Mouse (Mus musculus) spleen, postnatal 36 days (tissue): ENCODE results near the gene B830017H08Rik.

ENCODE experiments used
- DNase-seq, 2 experiments: peaks; one replicate each; pipeline ENCODE4 v3.0.0; 2022; ENCODE audit warnings: low spot score in 2 of 2, mixed read lengths in 1 of 2

The B830017H08Rik gene

DNA sequence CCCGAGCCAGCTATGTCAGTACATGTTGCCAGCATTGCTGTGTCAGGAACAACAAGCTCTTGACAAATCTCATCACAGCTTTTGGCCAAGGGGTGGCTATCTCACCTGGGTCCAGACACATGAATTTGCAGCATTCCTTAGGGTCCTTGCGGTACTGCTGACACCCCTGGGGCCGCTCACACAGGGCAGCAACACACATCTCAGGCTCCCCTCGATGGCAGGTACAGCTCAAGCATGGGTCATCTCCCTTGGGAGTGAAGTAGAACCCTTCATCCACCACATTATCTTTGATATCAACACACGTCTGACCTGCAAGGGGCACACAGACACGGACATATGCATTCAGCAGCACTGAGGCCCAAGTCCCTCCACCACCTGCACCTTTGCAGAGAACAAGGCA, 16.6 kb downstream of the B830017H08Rik start:
- DNase-seq, result no peak

GRCm38 (mm10) chr16:17851331-17851730, 18.4 kb downstream of the B830017H08Rik start:
- no peak for DNase-seq

- no peak for DNase-seq
These were observed 18.9 kb downstream of the B830017H08Rik start for GRCm38 (mm10) chr16:17851860-17852259.

DNA sequence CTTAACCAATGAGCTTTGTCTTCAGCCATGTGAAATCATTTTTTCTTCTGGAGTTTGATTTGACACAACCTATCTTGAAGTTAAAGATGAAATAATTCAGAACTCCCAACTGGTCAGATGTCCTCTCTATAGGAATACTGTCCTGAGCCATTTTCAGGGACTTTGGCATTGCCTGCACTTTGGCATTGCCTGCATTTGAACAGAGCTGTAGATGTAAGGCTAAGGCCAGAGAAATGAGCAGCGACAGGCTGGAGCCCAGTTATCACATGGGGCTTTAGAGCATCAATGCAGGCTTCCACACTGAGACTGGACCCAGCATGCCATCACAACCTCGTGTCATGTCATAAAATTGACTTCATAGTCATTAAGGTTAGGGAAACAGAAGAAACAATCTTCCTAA, 20.3 kb downstream of the B830017H08Rik start:
- DNase-seq, result no peak

DNA sequence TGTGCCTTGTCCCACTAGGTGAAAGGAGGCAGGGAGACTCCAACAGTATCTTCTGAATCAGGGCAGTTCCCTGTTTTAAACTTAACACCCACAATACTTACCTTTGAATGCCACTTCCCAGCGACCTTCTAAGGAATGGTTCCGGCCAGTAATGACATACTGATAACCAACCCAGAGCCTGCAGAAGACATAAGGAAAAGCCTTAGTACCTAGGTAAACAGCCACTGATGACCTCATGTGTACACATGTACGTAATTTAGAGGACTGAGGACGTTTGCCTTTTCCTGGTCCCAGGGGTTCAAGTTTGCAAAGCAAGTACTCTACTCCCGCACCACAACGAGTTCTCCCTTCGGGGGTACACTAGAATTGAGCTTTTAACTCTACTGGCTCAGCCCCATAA, 24.2 kb downstream of the B830017H08Rik start:
- no peak for DNase-seq

DNA sequence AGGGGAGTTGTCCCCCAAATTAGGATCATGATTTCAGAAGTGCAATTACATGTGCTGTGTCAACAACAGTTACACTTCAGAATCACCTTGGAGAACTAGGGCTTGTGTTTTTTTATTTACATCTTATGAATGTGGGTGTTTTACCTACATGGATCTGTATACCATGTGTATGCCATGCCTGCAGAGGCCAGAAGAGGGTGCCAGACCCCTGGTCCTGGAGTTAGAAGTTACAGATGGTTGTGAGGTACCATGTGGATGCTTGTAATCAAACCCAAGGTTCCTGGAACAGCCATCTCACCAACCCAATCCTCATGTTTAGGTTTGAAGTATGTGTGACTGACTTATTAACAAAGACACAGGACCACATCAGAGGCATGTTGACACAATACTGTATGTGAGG, 25.7 kb downstream of the B830017H08Rik start:
- no peak for DNase-seq

GRCm38 (mm10) chr16:17865293-17865692, 32.4 kb downstream of the B830017H08Rik start:
- DNase-seq, result no peak

GRCm38 (mm10) chr16:17865770-17866169, 32.8 kb downstream of the B830017H08Rik start:
- DNase-seq, result no peak

GRCm38 (mm10) chr16:17871248-17871647, 38.3 kb downstream of the B830017H08Rik start:
- no peak for DNase-seq

GRCm38 (mm10) chr16:17872995-17873394, 40.1 kb downstream of the B830017H08Rik start:
- no peak for DNase-seq

GRCm38 (mm10) chr16:17875174-17875573, 42.3 kb downstream of the B830017H08Rik start:
- DNase-seq, result no peak

- no peak for DNase-seq
These were observed 43.2 kb downstream of the B830017H08Rik start for GRCm38 (mm10) chr16:17876096-17876495.

DNA sequence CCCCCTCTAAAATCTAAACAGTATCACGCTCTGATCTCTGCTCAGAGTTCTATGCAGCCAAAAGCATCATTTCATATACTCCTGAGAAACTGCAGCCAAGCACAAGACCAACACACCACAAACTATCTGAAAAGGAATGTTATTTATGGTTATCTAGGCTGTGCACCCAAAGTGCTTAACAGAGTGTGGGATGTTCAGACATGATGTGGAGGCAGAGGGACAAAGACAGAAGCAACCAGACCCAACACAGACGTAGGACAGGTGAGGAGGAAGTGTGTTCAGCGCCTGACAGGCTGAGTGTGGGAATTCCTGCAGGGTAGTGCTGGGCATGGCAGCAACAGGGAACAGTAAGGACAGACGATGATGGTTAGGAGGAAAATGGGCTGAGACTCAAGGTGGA, 46.6 kb downstream of the B830017H08Rik start:
- no peak for DNase-seq

GRCm38 (mm10) chr16:17882196-17882595, 49.3 kb downstream of the B830017H08Rik start:
- no peak for DNase-seq

DNA sequence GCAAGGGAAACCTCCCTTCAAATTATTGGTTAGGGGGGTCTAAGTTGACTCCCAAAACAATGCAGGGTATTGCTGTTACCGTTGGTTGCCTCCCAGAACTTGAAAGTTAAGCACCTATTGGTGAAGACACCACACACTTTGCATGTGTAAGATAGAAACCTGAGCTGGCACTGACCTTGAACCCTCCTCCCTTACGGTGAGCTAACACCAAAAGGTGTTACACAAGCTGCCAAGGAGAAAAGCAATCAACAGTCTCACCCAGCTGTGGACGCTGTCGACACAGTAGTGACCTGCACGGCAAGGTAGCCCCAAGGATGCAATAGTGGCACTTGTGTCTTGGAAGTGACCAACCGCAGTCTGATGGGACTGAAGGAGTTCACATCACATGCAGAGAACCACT, 51.2 kb downstream of the B830017H08Rik start:
- no peak for DNase-seq
